Mouse (Mus musculus): ENCODE measurements around the gene H2-Eb1.

DNA sequence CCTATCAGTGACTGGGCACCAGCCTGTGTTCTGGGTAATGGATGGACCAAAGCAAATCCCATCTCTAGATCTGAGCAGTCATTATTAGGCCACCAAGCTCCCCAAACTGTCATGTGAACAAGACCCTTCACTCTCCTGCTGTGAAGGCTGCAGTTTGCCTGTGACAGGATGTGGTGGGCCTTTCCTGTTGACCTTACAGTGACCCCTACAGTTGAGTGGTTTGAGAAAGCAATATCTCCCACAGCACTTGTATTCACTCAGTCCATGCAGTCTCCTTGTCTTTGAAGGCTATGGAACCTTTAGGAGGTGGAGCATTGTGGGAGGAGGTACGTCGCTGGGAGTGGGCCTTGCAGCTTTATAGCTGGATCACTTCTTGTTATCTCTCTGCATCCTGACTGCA is 24.1 kb downstream of the H2-Eb1 start:
- TF ChIP-seq POLR2A (IDR thresholded peaks at IDR 0.05; ENCODE audit: borderline replicate concordance, low read depth, low read length) (no peak), CTCF (IDR thresholded peaks at IDR 0.05; ENCODE audit: low read depth, low read length) (no peak)
